Mouse (Mus musculus): Measurements from ENCODE around the gene Adamts6. TPM values are rescaled to one million over a fixed set of nuclear protein-coding genes. Genes with fewer than 3 reads are reported as not detected.

Adamts6 gene
- polyA plus RNA-seq, 1 experiment from 2014 or later, result 1.8 TPM

- H3K9ac ChIP-seq (replicated peaks; ENCODE audit: low read depth, low read length), result no peak overlapping the region
- H3K4me3 ChIP-seq (replicated peaks; ENCODE audit: low read length), result no peak overlapping the region
- no peaks in the 10 kb centered on the region for H3K36me3 ChIP-seq (ENCODE audit: control insufficient read depth, insufficient read depth)
- H3K4me2 ChIP-seq (ENCODE audit: low read length), result no peak overlapping the region
- H3K27me3 ChIP-seq (replicated peaks; ENCODE audit: control insufficient read depth, insufficient read depth, low read length), result no peaks in the 10 kb centered on the region
- no peaks in the 10 kb centered on the region for H3K9me3 ChIP-seq (ENCODE audit: control insufficient read depth, low read length)
- H3K4me1 ChIP-seq (replicated peaks; ENCODE audit: control insufficient read depth, insufficient read depth, low read length), result no peaks in the 10 kb centered on the region
- H3K27ac ChIP-seq (ENCODE audit: low read length), result no peak overlapping the region
- ATAC-seq, result no peak
Observed at GRCm38 (mm10) chr13:104447470-104447869, 159.8 kb downstream of the Adamts6 start.

GRCm38 (mm10) chr13:104448349-104448748 is 160.7 kb downstream of the Adamts6 start:
- H3K36me3 ChIP-seq (ENCODE audit: control insufficient read depth, insufficient read depth), result no peaks in the 10 kb centered on the region
- 95% methylated on average over 1 of the region's 1 CpGs for WGBS

DNA sequence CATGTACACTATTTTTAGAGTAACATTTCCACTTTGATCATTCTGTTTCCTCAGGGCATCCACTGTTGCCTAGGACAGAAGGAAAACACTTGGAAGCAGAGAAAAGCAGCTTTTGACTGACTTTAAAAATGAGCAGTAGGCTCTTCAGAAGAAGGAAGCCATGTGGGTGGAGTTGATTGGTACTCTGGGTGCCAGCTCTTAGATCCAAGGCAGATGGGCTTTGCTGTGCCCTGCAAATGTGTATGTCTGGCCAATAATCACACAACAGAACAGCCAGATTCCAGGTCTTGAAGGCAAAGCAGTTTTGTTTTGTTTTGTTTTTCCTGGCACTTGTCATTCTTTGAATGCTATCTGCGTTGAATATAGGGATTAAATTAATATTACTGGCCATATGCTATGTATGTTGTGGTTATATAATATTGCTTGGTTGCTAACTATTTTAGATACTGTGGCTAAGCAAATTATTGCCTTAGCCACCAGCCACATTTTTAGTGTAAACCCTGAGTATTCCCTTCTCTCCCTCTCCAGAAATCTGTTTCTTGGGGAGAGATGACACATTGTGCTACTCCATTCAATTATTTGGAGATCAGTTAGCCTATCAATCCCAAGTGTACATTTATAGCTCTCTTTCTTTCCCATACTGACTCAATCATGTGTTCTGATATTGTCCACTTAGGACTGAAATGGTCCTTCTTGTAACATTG is 165.8 kb downstream of the Adamts6 start:
- Histone ChIP-seq H3K4me2 (ENCODE audit: low read length) (no peak overlapping the region), H3K27me3 (replicated peaks; ENCODE audit: control insufficient read depth, insufficient read depth, low read length) (no peaks in the 10 kb centered on the region), H3K9me3 (ENCODE audit: control insufficient read depth, low read length) (no peaks in the 10 kb centered on the region), H3K4me3 (replicated peaks; ENCODE audit: low read length) (no peak overlapping the region), H3K4me1 (replicated peaks; ENCODE audit: control insufficient read depth, insufficient read depth, low read length) (no peaks in the 10 kb centered on the region), H3K27ac (ENCODE audit: low read length) (peak overlapping the region; percentile 41), H3K36me3 (ENCODE audit: control insufficient read depth, insufficient read depth) (no peaks in the 10 kb centered on the region), H3K9ac (replicated peaks; ENCODE audit: low read depth, low read length) (no peak overlapping the region)
- 62% methylated on average over 1 of the region's 1 CpGs for WGBS
- peak; percentile 97 for ATAC-seq

More at GRCm38 (mm10) chr13:104448349-104448748, 160.7 kb downstream of the Adamts6 start:
- Histone ChIP-seq H3K27ac (ENCODE audit: low read length) (no peak overlapping the region), H3K9me3 (ENCODE audit: control insufficient read depth, low read length) (no peaks in the 10 kb centered on the region), H3K4me1 (replicated peaks; ENCODE audit: control insufficient read depth, insufficient read depth, low read length) (no peaks in the 10 kb centered on the region), H3K4me3 (replicated peaks; ENCODE audit: low read length) (no peak overlapping the region), H3K4me2 (ENCODE audit: low read length) (no peak overlapping the region), H3K9ac (replicated peaks; ENCODE audit: low read depth, low read length) (no peak overlapping the region), H3K27me3 (replicated peaks; ENCODE audit: control insufficient read depth, insufficient read depth, low read length) (no peaks in the 10 kb centered on the region)
- no peak for ATAC-seq

DNA sequence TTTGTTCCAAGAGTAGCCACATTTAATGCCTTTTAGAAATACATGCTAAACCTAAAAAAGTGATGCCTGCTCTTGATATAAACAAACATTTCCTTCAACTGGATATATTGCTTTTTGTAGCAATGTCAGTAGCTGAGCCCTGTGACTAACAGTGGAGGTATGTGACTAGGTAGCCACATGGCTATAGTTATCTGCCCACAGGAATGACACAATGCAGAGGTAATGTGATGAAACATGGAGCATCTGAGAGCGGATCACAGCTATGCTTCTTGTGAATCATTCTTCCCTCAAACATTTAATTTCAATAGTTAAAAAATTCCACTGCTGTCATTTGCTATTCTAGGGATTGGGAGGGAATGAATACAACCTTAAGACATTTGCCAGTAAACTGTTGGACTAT is 172.7 kb downstream of the Adamts6 start:
- ATAC-seq, result no peak
- no peak overlapping the region for H3K27ac ChIP-seq (ENCODE audit: low read length)
- 93% methylated on average over 1 of the region's 1 CpGs for WGBS

DNA sequence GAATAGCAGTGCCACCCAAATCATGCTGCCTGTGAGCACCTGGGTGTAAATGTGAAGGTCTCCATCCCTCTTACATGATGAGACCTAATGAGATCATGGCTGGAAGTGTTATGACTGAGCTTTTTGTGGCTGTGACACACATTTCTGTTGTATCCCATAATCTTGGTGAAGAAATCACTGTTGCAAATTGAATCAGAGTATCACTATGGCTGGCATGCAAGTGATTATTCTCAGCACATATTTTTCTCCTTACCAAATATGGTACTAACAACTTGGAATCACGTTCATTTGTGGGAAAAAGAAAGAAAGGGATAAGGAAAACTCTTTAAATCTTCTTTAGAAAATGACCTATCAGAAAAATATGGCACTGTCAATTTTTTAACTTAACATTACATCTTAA is 180.4 kb downstream of the Adamts6 start:
- ATAC-seq, result no peak
- Histone ChIP-seq H3K9ac (replicated peaks; ENCODE audit: low read depth, low read length) (no peak overlapping the region), H3K9me3 (ENCODE audit: control insufficient read depth, low read length) (no peaks in the 10 kb centered on the region), H3K4me1 (replicated peaks; ENCODE audit: control insufficient read depth, insufficient read depth, low read length) (no peaks in the 10 kb centered on the region), H3K27ac (ENCODE audit: low read length) (no peak overlapping the region), H3K36me3 (ENCODE audit: control insufficient read depth, insufficient read depth) (no peaks in the 10 kb centered on the region), H3K27me3 (replicated peaks; ENCODE audit: control insufficient read depth, insufficient read depth, low read length) (no peaks in the 10 kb centered on the region), H3K4me2 (ENCODE audit: low read length) (no peak overlapping the region), H3K4me3 (replicated peaks; ENCODE audit: low read length) (no peak overlapping the region)
- 72% methylated on average over 1 of the region's 1 CpGs for WGBS

More for the DNA sequence above, 172.7 kb downstream of the Adamts6 start:
- Histone ChIP-seq H3K9me3 (ENCODE audit: control insufficient read depth, low read length) (no peaks in the 10 kb centered on the region), H3K27me3 (replicated peaks; ENCODE audit: control insufficient read depth, insufficient read depth, low read length) (no peaks in the 10 kb centered on the region), H3K4me3 (replicated peaks; ENCODE audit: low read length) (no peak overlapping the region), H3K9ac (replicated peaks; ENCODE audit: low read depth, low read length) (no peak overlapping the region), H3K4me2 (ENCODE audit: low read length) (no peak overlapping the region), H3K4me1 (replicated peaks; ENCODE audit: control insufficient read depth, insufficient read depth, low read length) (no peaks in the 10 kb centered on the region), H3K36me3 (ENCODE audit: control insufficient read depth, insufficient read depth) (no peaks in the 10 kb centered on the region)

GRCm38 (mm10) chr13:104476285-104476956 is 188.8 kb downstream of the Adamts6 start:
- no peaks in the 10 kb centered on the region for H3K36me3 ChIP-seq (ENCODE audit: control insufficient read depth, insufficient read depth)
- WGBS, result 85% methylated on average over 9 of the region's 9 CpGs
- no peak overlapping the region for H3K9ac ChIP-seq (replicated peaks; ENCODE audit: low read depth, low read length)
- no peaks in the 10 kb centered on the region for H3K27me3 ChIP-seq (replicated peaks; ENCODE audit: control insufficient read depth, insufficient read depth, low read length)
- H3K9me3 ChIP-seq (ENCODE audit: control insufficient read depth, low read length), result no peaks in the 10 kb centered on the region
- no peaks in the 10 kb centered on the region for H3K4me1 ChIP-seq (replicated peaks; ENCODE audit: control insufficient read depth, insufficient read depth, low read length)
- no peak for ATAC-seq
- no peak overlapping the region for H3K27ac ChIP-seq (ENCODE audit: low read length)
- no peak overlapping the region for H3K4me3 ChIP-seq (replicated peaks; ENCODE audit: low read length)
- no peak overlapping the region for H3K4me2 ChIP-seq (ENCODE audit: low read length)

DNA sequence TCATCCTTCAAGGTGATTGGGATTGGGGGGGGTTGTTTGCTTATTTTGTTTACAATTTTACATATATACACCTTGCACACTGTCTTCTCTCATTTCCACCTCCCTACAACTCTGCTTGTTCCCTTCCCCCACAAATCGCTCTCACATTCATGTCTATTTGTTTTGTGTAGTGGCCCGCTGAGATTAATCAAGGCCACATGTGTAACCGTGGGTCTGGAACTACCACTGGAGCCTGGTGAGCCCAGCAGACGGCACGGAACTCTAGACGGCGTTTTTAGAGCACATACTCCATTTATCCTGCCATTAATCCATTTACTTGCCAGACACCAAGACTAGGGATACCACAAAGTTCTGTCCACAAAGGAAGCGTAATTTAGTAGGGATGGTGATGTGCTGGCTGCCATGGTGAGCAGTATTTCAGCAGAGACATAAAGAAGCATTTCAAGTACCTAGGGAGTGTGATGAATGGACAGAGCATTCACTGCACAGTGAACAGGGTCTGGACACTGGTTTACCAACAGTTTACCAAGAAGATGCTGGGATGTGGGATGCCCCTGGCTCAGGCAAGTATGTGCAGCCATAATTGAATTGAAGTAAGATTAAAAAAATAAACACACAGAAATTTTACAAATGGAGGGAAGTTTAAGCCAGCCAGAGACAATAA is 194.9 kb downstream of the Adamts6 start:
- Histone ChIP-seq H3K36me3 (ENCODE audit: control insufficient read depth, insufficient read depth) (no peaks in the 10 kb centered on the region), H3K27ac (ENCODE audit: low read length) (no peak overlapping the region), H3K4me2 (ENCODE audit: low read length) (no peak overlapping the region), H3K9ac (replicated peaks; ENCODE audit: low read depth, low read length) (no peak overlapping the region), H3K4me3 (replicated peaks; ENCODE audit: low read length) (no peak overlapping the region), H3K27me3 (replicated peaks; ENCODE audit: control insufficient read depth, insufficient read depth, low read length) (no peaks in the 10 kb centered on the region), H3K4me1 (replicated peaks; ENCODE audit: control insufficient read depth, insufficient read depth, low read length) (no peaks in the 10 kb centered on the region), H3K9me3 (ENCODE audit: control insufficient read depth, low read length) (no peaks in the 10 kb centered on the region)
- no peak for ATAC-seq
- 86% methylated on average over 8 of the region's 8 CpGs for WGBS

- Histone ChIP-seq H3K4me1 (replicated peaks; ENCODE audit: control insufficient read depth, insufficient read depth, low read length) (no peaks in the 10 kb centered on the region), H3K36me3 (ENCODE audit: control insufficient read depth, insufficient read depth) (no peaks in the 10 kb centered on the region), H3K4me3 (replicated peaks; ENCODE audit: low read length) (no peak overlapping the region), H3K4me2 (ENCODE audit: low read length) (no peak overlapping the region), H3K9ac (replicated peaks; ENCODE audit: low read depth, low read length) (no peak overlapping the region), H3K27me3 (replicated peaks; ENCODE audit: control insufficient read depth, insufficient read depth, low read length) (no peaks in the 10 kb centered on the region), H3K27ac (ENCODE audit: low read length) (no peak overlapping the region), H3K9me3 (ENCODE audit: control insufficient read depth, low read length) (no peaks in the 10 kb centered on the region)
- WGBS, result 88% methylated on average over 12 of the region's 12 CpGs
- no peak for ATAC-seq
Observed at GRCm38 (mm10) chr13:104483111-104483722, 195.6 kb downstream of the Adamts6 start.

Measured in forebrain, embryonic 16.5 days (tissue).